20 mouse cellular contexts compared by ENCODE assay signal in genomic region chr8:106132356-106132755, GRCm38 (mm10).
"Had no signal": no experiment of that assay in that cellular context is flagged by ENCODE, and none has a peak within 500 bp of the region (broad histone marks: within the 10 kb centered on the region; RNA-seq: fewer than 3 reads in every experiment).

No protein-coding gene starts in this region.

- H3K9me3 ChIP-seq: midbrain, embryonic 10.5 days; midbrain, embryonic 12.5 days; neural tube, embryonic 13.5 days; neural tube, embryonic 15.5 days; stomach, embryonic 15.5 days had no signal

- DNase-seq: lung, adult 18-20 months; lung, embryonic 14.5 days; lung, postnatal 10 days; lung, postnatal 4 days; midbrain, embryonic 14.5 days; retina, postnatal 1 day; right cerebral cortex, adult 18-20 months; right cerebral cortex, postnatal 25 days; right cerebral cortex, postnatal 4 days; thymus, adult 2 months; thymus, postnatal 25 days; thymus, postnatal 4 days had no signal

- H3K4me3 ChIP-seq: midbrain, embryonic 10.5 days; midbrain, embryonic 12.5 days; myocyte; neural tube, embryonic 13.5 days; neural tube, embryonic 15.5 days; stomach, embryonic 15.5 days had no signal

- H3K4me2 ChIP-seq: lung, embryonic 14.5 days; midbrain, embryonic 12.5 days; neural tube, embryonic 13.5 days; neural tube, embryonic 15.5 days; stomach, embryonic 15.5 days had no signal

- H3K9ac ChIP-seq: lung, embryonic 14.5 days; midbrain, embryonic 12.5 days; neural tube, embryonic 13.5 days; neural tube, embryonic 15.5 days; stomach, embryonic 15.5 days had no signal

- ATAC-seq: midbrain, embryonic 16.5 days had no signal

- H3K27ac ChIP-seq: midbrain, embryonic 10.5 days; midbrain, embryonic 12.5 days; neural tube, embryonic 13.5 days; neural tube, embryonic 15.5 days; stomach, embryonic 15.5 days; stomach, postnatal 0 days had no signal
